Mouse (Mus musculus) right cerebral cortex, postnatal 36 days (tissue): ENCODE measurements at regions not wholly inside any gene's neighbourhood (a gene's known extent, or its start where the extent isn't known, plus 50 kb on each side); places are given as distances from the start of the nearest gene placed in this dataset.

ENCODE experiments used
- DNase-seq, 2 experiments: peaks; one replicate each; pipeline ENCODE4 v3.0.0; 2022; ENCODE audit warnings: low spot score in 2 of 2, mixed read lengths in 1 of 2

DNA sequence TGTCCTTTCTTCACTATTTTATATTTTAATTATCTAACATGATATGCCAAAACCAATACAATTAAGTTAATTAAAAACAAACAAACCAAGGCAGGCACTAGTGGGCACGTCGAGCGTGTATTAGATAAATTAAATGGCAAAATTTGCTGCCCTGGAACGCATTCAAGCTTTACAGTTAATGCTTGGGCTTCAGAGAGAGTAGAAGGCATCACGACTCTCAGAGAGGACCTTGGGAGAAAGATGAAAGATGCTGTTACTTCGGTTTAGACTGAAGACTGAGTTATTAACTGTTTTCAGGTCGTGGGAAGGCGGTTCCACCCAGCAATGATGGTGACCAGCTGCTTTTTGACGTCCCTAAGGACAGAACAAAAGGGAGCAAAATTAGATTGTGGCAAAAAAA lies 71.7 kb upstream of the Boc start:
- no peak for DNase-seq

DNA sequence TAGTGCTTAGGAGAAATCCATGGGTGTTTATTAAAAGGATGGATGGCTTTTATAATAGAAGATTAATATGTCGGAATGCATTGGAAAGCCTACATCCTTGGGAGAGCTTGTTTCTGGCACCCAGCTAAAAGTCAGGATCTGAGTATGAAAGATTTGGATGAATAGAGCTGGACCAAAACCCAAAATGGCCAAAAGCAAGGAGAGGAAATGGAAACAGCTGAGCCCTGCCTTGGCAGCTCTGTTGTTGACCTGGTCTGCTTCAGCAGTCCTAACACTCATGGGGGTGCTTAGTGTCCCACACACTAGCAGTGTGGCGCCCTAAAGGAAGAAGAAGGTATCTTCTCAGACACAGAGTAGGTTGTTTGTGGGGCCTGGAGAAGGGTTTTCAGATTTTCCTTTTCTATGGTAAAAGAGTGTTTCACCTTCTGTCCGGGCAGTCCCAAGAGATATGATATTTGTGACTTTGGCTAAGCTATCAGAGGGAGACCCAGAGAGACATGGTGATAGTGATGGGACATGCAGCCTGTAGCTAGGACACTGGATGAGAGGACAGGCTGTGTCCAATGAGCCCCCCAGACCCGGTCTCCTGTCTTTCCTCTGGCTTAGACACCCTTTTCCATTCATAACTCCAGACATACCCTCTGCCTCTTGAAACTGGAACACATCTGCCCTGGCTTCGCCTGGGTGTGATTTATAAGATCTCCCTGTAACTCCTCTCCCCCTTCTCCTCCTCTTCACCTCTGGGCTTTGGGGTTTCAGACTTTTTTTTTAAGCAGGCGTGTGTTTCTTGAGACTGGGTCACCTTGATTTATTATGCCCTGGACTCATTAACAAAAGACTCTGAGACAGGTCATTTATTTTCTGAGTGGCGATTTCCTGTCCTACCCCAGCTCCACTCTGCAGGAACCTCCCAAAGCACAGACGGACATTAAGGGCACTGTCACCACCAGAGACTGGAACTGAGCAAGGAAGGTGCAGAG lies 70.9 kb upstream of the Boc start:
- no peak for DNase-seq

DNA sequence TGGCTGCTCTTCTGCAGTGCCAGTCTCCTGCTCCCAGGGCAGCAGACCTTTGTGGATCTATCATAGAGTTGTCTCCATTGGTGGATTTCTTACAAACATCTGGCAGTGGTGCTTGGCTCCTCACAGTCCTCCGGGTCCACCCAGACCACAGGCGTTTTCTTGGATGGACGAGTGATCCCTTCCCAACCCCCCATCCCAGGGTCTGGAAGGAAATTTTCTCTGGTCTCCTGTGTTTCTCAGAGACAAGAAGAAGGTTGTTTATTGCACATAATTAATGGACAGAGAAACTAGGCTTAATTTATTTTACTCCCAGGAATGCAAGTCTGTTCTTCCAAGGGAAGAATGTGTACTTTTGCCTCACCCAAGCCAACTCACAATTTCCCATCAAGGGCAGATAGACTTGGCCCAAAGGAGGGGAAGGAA lies 67.2 kb upstream of the Boc start:
- no peak for DNase-seq

DNA sequence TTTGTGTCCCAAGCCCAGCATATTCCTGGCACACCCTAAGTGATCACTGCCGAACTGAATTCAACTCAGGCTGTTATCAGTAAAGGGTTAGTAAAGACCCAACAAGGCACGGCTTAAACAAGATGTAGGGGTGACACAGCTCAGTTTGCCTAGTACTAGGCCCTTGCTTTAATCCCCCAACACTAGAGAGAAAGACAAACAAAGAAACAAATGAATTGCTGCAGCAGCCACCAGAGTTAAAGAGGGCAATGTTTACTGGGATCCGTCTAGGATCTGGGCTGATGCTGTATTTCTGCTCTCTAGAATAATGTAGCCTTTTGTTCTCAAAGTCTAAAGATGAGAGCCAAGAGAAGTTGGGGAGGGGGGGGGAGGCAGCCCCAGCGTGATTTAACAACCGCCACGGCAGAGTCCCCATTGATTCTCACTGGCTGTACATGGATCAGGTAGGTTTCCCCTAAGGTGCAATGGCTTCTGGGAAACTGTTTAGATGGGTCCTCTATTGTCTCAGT lies 66.5 kb upstream of the Boc start:
- no peak for DNase-seq

DNA sequence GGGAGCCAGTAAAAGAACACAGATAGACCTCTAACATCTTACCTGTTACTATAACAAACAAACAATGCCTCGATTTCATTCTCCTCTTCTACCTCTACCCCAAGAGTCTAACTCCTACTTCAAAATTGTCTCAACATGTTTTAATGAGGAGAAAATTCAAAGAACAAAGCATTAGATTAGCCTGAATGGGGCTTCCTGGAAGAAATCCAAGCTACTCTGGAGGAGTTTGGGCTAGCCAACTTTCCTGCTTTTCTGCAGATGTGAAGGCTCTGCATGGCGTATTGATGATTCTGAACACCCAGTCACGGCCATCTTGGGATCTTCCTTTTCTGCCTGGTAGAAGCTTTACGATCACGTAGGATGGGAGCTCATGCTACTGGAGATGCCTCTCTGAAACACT lies 62.9 kb upstream of the Boc start:
- DNase-seq = no peak

DNA sequence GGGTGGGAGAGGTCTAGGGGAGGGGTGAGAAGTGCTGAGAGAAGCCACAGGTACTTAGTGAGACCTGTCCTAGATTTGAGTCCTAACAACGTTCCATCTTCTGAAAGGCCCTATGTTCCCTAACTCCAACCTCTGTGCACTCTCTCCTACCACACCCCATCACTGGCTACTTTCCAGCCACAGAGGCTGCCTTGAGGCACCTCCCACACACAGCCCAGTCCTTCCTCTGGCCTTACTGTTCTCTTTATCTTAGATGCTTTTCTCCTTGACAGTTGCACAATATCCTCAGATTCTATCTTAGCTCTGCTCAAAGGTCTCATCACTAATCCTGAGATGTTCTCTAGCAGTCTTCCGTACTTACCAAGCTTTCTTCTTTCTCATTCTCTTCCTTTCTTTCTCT lies 61.8 kb upstream of the Boc start:
- DNase-seq = no peak

DNA sequence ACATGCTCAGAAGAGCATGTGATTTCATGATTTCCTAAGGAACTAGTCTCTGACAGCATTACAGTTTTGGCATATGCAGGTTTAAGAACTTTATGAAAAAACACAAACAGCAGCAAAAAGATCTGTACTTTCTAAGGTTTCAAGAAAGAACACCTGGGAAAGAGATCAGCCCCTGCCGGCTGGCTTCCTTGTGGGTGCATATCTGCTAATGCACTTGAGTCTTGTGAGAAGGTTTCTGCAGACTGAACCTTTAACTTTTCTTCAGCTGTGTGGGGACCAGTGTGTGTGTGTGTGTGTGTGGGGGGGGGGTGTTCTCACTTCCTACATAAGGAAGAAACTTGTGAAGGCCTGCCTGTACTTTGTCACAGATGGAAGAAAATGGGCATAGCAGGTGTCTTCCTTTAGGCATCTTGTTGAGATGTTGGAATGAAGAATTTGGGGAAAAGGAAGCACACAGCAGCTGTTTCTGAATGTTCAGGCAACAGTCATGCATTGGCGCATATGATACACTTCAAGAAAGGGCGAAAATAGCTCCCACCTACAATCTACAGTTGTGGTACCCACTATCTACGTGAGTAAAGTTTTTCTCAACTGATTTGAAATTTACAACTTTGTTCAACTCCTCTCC lies 60.9 kb upstream of the Boc start:
- peak in 1 of 2 experiments; percentile 28 for DNase-seq

DNA sequence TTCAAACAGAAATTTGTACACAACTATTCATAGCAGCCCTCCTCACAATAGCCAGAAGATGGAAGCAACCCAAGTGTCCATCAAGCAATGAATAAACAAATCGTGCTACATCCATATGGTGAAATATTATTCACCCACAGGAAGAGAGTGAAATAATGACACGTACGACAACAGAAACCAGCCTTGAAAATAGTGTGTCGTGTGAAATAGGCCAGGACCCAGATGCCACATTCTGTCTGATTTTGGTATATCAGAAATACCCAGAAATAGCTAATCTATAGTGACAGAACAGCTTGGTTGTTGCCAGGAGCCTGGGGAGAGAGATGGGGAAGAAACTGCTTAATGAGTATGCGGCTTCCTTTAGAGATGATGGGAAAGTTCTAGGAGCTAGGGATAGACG lies 58.3 kb upstream of the Boc start:
- no peak for DNase-seq

DNA sequence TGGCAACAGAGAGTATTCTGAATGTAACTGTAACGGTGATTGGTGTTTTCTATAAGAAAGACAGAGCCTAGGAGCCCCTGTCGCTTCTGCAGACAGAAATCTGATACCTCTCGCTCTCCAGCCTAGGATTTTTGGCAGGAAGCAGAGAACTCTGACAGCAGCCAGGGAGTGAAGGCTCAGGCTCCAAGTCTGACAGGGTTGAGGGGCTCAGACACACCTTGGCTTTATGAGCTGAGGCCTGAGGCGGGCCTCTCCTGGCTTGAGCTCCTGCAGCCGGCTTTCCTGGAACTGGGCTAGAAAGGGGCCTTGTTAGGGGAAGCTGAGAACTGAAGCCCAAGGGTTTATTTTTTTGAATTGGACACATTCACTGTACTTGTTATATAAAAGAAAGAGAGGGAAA lies 57.7 kb upstream of the Boc start:
- no peak for DNase-seq

DNA sequence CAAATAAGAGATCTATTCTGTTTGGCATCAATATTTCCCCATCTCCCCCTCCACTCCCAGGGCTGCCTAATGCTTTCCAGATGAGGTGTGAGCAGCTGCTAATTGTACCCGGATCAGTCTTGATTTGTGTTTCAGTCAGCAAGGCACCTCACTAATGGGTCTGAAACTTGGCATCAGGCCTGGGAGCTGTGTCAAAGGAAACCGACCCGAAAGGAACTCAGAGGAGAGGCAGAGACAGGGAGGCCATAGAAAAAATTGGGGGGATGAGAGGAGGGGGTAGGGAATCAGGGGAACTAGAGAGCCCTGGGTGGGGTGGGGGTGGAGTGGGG lies 57.1 kb upstream of the Boc start:
- DNase-seq = no peak

DNA sequence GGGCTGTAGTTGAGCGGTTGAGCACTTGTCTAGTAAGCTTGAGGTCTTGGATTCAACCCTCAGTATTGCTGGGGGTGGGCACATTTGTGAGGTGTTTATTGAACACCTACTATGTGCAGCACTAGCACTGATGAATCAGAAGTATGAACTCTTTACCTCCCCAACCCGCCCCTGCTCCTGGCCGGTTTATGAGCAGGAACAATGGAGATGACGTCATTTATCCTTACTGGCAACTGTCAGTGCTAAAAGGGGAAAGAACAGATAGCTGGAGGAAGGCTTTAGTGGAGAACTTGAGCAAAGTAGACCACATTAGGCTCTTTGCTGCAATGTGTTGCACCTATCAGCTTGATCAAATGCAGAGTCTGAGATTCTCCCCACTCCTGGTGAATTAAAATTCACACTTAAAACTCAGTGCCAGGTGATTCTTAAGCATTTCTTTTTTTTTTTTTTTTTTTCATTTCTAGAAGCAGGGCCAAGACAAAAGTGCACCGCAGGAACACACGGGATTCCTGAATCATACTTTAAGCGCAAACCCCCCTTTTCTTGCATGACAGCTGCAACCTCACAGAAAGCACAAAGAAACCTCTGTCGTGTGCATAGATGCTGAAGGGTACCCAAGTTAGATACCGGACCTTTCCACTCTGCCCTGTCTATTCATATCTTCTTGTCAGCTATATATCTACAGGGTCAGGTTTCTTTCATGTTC lies 56.6 kb upstream of the Boc start:
- no peak for DNase-seq

DNA sequence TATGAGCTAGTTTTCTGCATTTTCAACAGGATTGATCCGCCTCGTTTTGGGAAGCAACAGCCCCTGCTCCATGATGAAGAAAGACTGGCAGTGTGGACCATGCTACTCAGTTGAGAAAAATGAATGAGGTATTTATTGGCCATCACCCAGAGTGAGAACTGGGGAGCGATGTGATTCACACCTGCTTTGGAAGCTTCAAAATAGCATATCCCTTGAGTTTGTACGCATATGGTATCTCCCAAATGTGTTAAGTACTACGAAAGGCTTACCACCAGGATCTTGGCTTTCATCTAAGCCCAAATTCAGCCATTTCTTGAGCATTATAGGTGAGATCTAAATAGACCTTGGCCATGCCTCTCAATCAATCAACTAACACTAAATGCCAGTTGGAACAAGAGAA lies 55.5 kb upstream of the Boc start:
- no peak for DNase-seq

DNA sequence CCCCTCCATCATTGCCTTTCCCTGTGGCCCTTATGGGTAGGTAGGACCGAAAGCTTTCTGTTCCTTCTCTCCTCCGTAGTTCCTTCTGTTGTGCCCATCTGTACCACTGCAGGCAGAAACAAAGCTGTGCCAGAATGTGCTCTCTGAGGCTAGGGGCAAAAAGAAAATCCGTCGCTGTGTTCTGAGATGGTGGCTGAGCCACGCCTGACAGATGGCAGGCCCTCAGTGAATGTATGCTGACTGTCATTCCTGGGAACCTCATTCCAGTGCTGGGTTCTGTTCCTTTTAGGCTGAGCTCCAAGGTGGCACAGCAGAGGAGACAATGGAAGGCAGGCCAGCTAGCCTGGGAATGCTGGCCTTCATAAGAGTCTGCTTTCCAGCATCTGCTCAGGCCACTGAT lies 54.0 kb upstream of the Boc start:
- no peak for DNase-seq

DNA sequence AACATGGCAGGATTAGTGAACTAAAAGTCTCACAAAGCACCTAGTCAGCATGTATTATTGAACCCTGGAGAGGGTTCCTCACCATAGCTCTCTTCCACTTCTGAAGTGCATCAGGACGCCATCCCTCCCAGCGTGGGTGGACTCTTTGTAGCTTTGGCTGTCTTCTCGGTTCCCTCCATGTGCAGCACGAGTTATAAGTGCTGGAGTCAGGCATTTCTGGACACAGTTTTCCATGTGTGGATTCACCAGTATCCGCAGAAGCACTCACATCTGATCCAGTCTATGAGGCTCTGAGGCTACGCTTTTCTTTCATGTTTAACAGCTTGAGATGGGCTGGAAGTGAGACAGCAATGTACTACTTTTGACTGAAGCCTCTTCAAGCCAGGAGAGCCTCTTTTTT lies 52.8 kb upstream of the Boc start:
- no peak for DNase-seq

DNA sequence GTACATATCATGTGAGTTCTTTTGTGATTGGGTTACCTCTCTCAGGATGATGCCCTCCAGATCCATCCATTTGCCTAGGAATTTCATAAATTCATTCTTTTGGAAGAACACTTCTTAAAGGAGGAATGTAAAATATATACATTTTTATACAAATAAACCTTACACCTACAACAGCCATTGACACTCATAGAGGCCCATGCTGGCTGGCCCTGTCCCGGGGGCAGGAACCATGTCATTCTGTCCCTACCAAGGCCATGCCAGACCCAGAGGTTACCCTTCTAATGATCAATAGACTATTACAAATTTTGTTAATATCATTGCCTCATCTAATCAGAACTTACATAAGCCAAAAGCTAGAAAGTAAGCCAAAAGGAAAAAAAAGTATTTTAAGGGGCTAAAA lies 49.9 kb upstream of the Boc start:
- DNase-seq = no peak
